Mouse (Mus musculus) liver, adult 2 months (tissue): ENCODE measurements at regions not wholly inside any gene's neighbourhood (a gene's known extent, or its start where the extent isn't known, plus 50 kb on each side); places are given as distances from the start of the nearest gene placed in this dataset.

Experiments
- CTCF ChIP-seq: fragments of 200-500 bp; IDR thresholded peaks from 2 replicates; pipeline ENCODE4 v1.5.1; 2011; ENCODE audit warnings: low read depth, low read length, control low read depth
- POLR2A ChIP-seq: fragments of 200-500 bp; IDR thresholded peaks from 2 replicates; pipeline ENCODE4 v1.6.1; 2011; ENCODE audit warnings: low read length, control low read depth; ENCODE audit not compliant: insufficient read depth; ENCODE audit errors: extremely low read depth

GRCm38 (mm10) chrX:12263834-12264233 lies 103.7 kb upstream of the Bcor start:
- TF ChIP-seq CTCF (no peak), POLR2A (no peak)
